Mouse (Mus musculus): ENCODE data around the gene Hes7.
A peak's percentile ranks its signal among the peaks of the same experiment; 100 is the strongest.

Hes7 gene

DNA sequence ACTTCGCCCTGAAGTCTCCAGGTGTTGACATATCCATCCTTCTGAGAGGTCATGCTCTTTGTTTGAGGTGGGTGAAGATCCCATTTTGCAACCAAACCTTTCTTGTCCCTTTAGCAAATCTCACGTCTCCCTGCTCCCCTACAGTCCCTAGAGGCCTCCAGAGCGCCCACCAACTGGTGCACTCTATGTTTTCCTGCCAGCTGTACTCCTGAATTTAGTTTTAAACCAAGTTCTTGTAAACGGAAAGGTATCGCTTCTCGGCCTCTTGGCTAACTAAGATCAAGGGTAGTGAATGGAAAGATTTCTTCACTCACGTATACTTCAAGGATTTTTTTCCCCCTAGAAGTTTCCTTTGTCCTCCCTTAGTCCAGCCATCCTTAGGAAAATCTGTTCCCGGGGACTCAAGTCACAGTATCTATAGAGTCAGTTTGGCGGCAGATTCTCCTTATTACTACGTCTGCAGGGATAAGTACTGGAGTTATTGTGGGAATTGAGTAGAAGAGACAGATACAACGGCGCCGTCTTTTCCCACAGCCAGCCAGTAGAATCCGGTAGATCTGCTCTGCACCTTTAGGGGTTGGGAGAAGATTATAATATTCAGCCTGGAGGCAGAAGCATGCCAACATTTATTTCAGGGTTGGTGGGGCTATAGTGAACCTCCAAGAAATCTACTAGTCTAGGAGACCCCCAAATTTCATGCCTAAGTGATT is 603 bp upstream of the Hes7 start:
- DNase-seq: no peak

DNA sequence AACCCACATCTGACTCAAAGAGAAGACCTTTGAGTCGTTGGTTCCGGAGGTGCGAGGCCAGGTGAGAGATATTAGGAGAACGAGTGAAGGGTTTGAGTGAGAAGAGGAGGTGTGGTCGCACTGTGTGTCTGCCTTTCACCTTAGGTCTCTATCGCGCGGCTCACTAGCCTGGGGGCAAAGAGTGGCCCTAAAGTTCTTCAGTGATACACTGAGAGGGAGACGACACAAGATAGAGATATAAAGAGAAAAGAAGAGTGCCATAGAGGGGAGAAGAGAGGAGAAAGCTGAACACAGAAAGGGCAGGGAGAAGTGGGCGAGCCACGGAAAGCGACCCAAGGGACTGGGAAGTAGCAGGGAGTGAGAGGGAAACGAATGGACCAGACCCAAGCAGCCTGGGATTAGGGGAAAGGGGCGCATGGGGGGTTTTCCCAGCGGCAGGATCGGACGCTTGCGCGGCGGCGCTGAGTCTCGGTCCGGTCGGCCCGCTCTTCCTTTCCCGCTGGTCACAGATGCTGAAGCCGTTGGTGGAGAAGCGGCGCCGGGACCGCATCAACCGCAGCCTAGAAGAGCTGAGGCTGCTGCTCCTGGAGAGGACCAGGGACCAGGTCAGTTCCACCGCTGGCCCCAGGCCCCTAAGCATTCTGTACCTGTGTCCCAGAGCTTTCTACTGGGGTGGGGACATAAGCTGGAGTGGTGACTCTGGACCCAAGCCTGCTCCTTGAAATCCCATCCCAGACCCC is 967 bp downstream of the Hes7 start:
- no peak for DNase-seq

DNA sequence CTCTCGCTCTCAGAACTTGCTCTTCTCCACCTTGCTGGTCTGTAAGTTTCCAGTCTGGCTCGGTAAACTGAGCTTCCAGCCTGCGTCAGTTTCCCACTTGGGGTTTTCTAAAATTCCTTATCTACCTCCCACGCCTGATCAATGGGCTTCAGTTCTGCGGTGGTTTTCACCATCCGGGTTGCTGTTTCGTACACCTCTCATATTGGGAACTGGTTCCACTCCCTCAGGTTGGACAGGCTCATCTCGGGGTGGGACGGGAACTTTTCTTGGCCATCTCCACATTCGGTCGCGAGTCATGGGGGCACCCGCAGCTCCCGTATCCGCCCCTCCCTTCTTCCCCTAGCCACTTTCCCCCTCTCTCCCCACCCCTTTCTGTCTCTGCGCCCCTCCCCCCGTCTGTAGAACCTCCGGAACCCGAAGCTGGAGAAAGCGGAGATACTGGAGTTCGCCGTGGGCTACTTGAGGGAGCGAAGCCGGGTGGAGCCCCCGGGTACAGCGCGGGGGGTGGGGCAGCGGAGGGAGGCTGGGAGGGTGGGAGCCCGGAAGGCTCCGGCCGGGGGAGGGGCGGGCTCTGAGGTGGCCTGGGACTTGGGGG is 1.6 kb downstream of the Hes7 start:
- no peak for DNase-seq

DNA sequence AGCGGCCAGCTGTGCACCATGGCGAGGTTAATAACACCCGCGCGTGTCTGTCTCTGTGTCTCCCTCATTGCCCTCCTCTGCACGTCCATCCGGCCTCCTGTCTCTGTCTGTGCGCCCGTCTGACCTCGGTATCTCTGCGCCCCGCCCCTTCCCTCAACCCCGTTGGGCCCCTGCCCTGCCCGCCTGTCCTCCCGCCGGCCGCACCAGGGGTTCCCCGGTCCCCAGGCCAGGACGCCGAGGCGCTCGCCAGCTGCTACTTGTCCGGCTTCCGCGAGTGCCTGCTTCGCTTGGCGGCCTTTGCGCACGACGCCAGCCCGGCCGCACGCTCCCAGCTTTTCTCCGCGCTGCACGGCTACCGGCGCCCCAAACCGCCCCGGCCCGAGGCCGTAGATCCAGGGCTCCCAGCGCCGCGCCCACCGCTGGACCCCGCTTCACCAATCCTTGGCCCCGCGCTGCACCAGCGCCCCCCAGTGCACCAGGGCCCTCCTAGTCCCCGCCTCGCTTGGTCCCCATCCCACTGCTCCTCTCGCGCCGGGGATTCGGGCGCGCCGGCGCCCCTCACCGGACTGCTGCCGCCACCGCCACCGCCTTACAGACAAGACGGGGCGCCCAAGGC is 2.2 kb downstream of the Hes7 start, which contains the start of gene 9130213A22Rik:
Gene 9130213A22Rik, minus strand, starts transcription at position 254 of the 616 bp plus-strand sequence.
- DNase-seq: peak; percentile 87

DNA sequence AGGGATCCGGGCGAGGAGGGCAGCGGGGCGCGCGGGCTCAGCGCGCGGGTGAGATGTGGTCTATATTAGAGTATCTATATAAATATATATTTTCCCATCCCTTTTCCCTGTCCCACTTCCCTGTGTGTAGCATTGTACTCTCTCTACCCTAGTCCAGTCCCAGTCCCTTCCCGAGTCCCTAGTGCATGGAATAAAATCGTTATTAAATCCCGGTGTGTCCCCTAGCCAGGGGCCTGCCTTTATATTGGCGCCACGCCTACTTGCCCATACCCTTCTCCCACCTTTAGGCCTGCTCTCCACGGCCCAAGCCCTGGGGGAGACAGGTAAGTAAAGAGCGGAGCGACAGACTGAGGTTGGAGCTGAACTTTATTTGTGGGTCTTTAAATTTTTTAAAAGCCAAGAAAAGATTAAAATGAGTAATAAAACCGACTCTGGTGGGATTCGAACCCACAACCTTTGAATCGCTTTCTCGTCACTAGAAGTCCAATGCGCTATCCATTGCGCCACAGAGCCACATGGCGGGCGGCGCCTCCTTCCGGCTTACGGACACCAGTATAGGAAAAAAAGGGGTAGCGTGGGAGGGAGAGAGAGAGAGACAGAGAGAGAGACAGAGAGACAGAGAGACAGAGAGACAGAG is 3.0 kb downstream of the Hes7 start:
- peak; percentile 90 for DNase-seq

DNA sequence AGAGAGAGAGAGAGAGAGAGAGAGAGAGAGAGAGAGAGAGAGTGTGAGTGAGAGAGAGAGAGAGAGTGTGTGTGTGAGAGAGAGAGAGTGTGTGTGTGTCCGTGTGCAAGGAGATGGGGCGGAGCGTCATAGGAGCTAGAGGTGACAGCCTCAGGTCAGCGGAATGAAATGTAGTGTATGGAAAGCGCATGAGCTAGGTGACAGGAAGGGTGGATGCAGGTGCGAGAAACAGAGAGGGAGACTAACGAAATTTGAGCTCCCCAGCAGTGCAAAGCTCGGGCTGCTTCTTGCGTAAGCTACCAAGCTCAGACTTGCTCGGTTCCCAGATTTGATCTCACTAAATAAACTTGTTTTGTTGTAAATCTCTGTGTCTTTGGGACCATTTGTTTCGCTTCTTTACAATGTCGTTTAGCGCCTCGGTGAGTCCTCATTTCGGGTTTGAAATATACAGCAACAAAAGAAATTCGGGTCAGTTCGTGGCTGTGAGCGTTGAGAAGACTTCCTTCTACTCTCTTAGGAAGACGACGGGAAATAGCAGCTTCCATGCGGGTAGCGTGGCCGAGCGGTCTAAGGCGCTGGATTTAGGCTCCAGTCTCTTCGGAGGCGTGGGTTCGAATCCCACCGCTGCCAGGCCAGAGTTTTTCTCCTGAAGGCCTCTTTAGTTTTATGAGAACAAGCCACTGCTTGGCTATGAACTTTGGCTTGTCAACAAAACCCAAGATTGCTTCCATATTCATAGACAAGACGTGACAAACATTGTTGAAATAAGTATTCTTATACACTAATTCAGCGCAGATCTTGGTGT is 3.7 kb downstream of the Hes7 start:
- DNase-seq: peak; percentile 90

DNA sequence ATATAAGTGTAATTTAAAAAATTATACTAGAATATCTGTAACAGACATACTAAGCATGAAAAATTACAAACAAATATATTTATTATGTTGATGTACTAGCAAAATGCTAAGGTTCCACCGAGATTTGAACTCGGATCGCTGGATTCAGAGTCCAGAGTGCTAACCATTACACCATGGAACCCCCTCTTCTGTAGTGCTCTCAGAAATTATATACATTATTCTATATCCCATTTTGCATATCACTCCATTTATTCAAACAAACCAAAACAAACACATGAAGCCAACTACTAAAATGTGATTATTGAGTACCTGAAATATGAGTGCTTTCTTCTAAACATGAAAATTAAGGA is 4.3 kb downstream of the Hes7 start:
- no peak for DNase-seq

DNA sequence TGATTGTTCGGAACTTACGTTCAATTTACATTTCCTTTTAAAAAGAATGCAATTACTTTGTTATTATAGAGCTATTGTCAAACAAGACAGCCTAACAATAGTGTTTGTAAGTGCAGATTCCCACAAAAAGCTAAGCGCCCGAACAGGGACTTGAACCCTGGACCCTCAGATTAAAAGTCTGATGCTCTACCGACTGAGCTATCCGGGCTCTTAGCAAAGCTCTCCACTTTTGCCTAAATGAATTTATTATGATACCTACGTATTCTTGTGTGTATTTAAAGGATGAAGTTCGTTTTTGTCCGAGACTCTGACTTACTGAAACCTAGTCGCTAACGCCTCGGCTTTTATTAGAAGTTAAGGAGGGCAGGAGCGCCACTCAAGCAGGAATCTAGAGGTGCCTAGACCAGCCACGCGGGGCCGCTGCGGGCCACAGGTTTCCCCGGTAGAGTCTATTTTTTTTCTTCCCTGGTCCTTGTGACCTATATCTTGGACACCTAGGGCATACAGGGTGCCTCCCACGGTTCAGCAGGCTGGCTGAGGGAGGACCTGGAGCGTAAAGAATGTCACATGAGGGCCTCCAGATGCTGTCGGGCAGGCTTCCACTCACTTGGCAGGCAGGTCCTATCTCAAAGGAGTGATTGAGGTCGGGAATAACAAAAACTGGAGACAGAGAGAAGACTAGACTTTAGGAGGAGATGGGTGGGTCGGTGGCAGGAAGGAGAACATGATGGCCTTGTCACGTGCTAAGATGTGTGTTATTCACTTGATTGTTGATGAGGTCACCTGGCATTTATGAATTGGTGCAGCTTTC is 5.0 kb downstream of the Hes7 start:
- peak; percentile 71 for DNase-seq

DNA sequence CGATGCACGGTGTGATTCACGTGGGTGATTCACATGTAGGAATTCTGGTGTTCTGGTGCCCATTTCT is 5.5 kb downstream of the Hes7 start, which contains the start of gene Aloxe3:
Gene Aloxe3, plus strand, starts transcription at position 45 of the 67 bp plus-strand sequence.
- peak; percentile 44 for DNase-seq

DNA sequence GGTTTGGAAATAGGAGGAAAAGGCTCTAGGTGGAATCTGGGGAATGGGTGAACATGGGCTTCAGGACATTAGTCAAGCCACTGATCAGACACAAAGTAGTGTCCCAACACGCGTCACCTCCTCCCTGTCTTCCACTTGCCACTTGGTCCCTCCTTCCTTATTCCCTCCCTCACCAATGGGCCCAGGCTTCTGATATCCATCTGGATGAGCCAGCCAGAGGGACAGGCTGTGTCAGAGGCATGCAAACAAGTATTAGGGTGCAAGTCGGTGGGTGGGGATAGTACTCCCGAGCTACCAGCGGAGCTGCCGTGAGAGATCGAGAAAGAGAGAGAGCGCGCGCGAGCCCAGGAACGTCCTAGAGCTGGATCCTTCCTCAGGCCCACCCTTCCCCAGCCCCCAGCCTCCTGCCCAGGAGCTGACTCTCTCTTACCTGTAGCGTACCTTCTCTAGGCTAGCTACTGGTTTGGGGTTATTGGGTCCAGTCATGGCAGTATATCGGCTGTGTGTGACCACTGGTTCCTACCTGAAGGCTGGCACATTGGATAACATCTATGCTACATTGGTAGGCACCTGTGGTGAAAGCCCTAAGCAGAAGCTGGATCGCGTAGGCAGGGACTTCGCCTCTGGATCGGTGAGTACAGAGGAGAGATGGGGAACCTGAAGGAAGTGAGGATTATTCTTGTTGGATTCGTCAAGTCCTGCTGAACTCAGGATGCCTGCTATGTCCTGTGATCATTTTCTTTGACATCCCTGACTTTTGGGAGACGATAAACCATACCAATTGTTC is 5.9 kb downstream of the Hes7 start:
- DNase-seq: no peak

DNA sequence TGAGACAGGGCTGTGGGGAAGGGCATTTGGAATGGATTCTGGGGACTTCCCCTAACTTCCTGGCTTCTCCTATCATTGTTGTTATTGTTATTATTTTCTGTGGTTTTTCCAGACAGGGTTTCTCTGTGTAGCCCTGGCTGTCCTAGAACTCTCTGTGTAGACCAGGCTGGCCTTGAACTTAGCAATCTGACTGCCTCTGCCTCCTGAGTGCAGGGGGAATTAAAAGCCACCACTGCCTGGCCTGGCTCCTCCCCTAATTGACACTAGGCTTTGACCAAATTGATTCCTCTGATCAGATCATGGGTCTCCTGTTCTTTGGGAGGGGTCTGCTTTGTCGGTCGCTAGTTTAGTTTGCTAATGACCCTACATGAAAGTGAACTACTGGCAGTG is 6.5 kb downstream of the Hes7 start:
- no peak for DNase-seq

DNA sequence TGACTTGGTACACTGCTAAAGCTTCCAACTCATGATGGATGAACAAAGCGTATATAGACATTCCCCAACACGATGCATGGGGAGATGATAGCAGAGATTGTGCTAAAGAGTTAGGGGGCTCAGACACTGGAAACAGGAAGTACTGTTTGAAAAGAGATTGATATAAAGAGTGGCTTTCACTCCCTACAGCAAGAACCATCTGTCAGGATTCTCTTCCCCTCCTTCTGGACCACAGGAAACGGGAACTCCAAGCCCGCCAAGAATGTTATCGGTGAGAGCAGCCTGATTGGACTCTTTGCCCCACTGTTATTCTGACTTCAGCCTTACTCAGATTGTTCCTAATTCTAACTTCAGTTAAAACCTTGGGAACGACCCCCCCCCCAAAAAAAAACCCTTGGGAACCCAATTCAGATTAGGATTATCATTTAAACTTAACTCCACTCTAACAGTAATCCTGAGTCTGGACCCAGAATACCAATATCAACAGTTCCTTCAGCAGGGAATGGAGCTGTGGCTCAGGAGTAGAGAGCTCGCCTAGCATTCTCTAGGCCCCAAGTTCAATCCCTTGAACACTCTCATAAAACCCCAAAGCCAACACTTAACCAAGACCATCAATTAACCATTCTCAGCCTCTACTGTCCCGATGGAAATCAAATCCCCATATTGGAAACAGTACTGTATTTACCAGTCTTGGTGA is 8.4 kb downstream of the Hes7 start:
- DNase-seq: no peak

DNA sequence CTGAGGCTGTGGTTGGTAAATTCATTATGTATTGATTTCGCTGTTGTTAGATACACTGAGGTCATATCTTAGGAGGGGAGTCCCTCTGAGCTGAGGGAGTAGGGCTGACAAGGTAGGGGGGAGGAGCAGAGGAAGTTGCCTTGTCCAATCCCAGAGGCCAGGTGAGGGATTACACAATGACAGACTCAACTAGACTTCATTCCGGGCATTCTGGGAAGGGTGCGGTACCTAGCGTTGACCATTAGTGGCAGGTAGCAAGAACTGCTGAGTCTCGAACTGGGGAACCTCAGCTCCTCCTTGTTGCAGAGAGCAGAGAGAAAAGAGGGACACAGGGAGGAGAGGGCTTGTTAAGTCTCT is 13.3 kb downstream of the Hes7 start:
- DNase-seq: no peak

DNA sequence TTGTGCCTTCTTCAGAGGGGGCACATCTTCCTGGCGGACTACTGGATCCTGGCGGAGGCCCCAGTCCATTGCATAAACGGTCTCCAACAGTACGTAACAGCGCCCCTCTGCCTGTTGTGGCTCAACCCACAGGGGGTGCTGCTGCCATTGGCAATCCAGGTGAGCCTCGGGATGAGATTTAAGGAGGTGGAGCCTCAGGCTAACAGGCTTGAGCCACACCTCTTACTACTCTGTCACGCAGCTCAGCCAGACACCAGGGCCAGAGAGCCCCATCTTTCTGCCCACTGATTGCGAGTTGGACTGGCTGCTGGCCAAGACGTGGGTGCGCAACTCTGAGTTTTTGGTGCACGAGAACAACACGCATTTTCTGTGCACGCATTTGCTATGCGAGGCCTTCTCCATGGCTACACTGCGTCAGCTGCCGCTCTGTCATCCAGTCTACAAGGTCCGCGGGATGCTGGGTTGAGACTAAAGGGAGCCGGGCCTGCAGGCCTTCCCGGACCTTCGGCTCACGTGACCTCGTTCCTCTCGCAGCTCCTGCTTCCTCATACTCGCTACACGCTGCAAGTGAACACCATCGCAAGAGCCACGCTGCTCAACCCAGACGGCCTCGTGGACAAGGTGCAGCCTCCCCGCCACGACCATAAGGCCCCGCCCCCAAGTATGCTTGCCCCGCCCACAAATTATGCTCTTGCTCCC is 13.9 kb downstream of the Hes7 start:
- DNase-seq: peak; percentile 87

DNA sequence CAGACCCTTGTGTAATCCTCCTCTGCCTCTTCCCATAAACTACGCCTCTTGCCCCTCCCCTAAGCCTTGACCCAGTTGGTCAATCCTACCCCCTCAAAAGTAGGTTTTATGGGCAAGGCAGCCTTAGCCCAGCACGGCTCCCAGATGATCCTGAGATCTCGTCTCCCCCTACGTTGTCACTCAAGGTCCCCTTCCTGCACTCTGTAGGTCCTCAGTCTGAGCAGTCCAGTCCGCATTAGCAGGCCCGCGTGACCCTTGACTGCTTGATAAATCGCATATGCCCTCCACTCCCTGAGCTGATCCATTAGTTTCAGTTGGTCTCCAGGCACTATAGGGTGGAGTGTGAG is 14.4 kb downstream of the Hes7 start:
- no peak for DNase-seq

DNA sequence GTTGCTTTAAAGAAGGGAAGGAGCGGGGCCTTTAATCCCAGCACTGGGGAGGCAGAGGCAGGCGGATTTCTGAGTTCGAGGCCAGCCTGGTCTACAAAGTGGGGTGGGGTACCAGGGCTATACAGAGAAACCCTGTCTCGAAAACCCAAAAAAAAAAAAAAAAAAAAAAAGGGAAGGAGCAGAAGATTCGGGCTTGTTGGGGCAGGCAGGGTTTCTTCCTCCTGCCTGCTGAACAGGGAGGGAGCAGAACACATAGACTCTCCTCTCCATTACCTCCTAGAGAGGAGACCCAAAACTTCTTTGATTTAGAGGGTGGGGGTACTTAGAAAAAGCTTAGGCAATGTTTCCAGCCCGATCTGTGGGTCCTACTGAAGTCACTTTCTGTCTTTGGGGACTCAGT is 15.2 kb downstream of the Hes7 start:
- DNase-seq: no peak

DNA sequence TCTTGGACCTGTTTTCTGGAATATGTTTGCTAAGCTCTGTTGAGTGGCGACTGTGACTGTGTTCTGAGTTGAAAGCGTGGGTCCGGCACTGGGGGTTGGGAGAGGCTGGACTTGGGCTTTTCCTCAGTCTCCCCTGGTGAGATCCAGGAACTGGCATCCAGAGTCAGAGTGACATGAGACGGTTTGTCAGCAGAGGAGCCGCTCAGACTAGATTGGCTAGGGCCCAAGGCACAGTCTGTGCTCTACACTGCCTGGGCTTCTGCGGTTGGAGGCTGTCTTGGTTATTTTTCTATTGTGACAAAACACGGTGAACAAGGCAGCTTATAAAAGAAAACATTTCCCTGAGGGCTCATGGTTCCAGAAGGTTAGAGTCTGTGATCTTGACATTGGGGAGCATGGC is 27.3 kb downstream of the Hes7 start:
- no peak for DNase-seq

DNA sequence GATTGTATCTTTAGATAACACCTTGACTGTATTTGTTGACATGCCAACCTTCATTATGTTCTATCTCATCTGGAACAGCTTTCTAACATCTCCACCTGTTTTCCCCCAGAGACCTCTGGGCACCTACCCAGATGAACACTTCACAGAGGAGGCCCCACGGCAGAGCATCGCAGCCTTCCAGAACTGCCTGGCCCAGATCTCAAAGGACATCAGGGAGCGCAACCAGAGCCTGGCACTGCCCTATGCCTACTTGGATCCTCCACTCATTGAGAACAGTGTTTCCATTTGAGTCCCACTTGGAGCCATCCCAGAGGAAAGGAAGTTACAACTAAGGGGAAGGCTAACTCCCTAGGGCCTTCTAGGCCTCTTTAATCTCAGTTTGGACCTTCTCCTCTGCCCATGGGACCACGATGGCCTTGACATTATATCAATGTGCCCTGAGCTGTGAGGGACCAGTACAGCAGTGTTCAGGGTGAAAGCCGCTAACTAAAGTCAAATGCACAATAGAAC is 28.3 kb downstream of the Hes7 start:
- no peak for DNase-seq

DNA sequence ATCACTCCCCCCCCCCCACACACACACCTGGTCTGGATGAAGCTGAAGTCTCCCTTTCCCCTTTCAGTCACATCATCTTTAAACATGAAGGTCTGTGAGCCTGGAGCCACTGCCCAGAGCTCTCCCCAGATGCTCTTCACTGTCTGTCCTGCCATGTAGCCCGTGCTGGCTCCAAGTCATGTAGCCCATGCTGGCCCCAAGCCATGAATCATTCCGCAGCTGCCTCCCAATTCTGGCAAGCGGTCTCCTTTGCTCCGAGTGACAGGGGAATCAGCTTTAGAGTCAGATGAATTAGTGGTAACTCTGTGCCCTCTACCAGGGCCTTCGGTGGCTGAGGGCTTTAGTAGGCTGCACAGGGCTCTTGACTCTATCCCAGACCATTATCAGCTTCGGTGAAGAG is 29.5 kb downstream of the Hes7 start:
- DNase-seq: no peak

DNA sequence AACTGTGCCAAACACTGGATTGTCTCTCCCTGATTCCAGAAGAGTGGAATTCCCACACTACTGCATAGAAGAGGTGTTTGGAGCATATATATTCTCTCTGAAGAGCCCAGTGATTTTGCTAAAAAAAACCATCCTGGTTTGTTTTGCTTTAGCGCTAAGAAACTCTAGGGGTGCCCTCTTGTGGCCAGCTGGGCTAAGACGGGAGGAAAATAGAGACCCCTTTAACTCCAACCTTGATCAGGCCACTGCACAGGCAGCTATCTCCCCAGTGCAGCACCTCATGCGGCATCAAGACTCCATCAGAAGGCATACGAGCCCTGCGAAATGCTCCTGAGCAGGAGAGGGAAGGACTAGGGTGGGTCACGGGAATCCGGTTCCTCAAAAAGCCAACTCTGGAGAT is 30.2 kb downstream of the Hes7 start:
- peak; percentile 52 for DNase-seq

Measured in right cerebral cortex, postnatal 25 days (tissue).